Mouse (Mus musculus): Measurements from ENCODE around the gene Cldn13.

DNA sequence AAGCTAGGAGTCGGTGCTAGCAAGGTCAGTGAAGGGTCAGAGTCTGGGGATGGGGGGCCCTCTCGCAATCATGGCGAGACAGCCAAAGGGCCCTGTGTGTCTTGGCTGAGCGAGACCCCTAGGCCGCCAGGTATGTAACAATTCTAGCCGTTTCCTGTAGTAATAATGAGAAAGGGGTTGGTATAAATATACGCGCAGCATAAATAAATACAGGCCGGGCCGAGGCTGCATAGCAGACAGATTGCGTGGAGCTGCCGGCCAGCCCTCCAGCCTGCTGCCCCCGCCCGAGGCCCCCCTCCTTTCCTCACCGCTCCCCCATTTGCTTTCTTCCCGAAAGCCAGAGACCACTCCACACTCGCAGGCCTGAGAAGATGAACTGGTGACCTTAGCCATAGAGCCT lies 17.7 kb downstream of the Cldn13 start:
- TF ChIP-seq CTCF (IDR thresholded peaks at IDR 0.05; ENCODE audit: low read depth, low read length) (no peak), GATA2 (IDR thresholded peaks at IDR 0.05; ENCODE audit: borderline replicate concordance, low read depth, low read length) (no peak), GATA1 (IDR thresholded peaks at IDR 0.05; ENCODE audit: borderline replicate concordance, low read length) (no peak), POLR2AphosphoS5 (IDR thresholded peaks at IDR 0.05; ENCODE audit: insufficient replicate concordance, low read depth, low read length) (no peak), TAL1 (conservative IDR thresholded peaks at IDR 0.05; ENCODE audit: low read depth, low read length) (no peak)

Measured in G1E (cell line).